Mouse (Mus musculus): ENCODE results near the gene Krtdap. TPM values are rescaled to one million over a fixed set of nuclear protein-coding genes. Genes with fewer than 3 reads are reported as not detected.
"Not testable (repeated sequence)": the region's sequence is repeated elsewhere in the genome, so short reads cannot be mapped to it uniquely, and the experiment has no call there.

Gene Krtdap
- total RNA-seq, 2 experiments from 2014 or later: not detected

GRCm38 (mm10) chr7:30832684-30833083 is 45.0 kb downstream of the Krtdap start:
- DNase-seq; intact Hi-C loops (cut with DNase I): not testable (repeated sequence)

- intact Hi-C loops (cut with DNase I): no loop called here
- no peak for DNase-seq
These were observed 49.6 kb downstream of the Krtdap start for GRCm38 (mm10) chr7:30837277-30837676.

GRCm38 (mm10) chr7:30840306-30840705 is 52.6 kb downstream of the Krtdap start:
- no peak for DNase-seq
- intact Hi-C loops (cut with DNase I): no loop called here

Other genes starting within 250 kb of the Krtdap start
- gene Hspb6, start 235.7 kb upstream of the Krtdap start, total RNA-seq (2021): 100 to 1,000 TPM; 425 to 488 TPM
- gene Proser3, start 235.6 kb upstream of the Krtdap start, total RNA-seq (2021): 1 to 10 TPM; 4.6 to 5.3 TPM
- gene Lin37, start 228.1 kb upstream of the Krtdap start, total RNA-seq (2021): 10 to 100 TPM; 14.4 to 16.4 TPM
- gene U2af1l4, start 224.6 kb upstream of the Krtdap start, total RNA-seq (2021): 10 to 100 TPM; 63.8 to 65.6 TPM
- gene Gm49396, start 224.6 kb upstream of the Krtdap start, total RNA-seq (2021): 1 to 10 TPM; 1.9 to 2.4 TPM
- 10 to 100 TPM; 66.3 to 67.3 TPM for gene Psenen, start 224.3 kb upstream of the Krtdap start, total RNA-seq (2021)
- gene Igflr1, start 222.5 kb upstream of the Krtdap start, total RNA-seq (2021): 1 to 10 TPM; 1.9 to 2.5 TPM
- gene Kmt2b, start 199.2 kb upstream of the Krtdap start, total RNA-seq (2021): 10 to 100 TPM; 22.6 to 26.9 TPM
- not detected for gene Zbtb32, start 189.0 kb upstream of the Krtdap start, total RNA-seq (2021)
- under 1 TPM; 0.34 to 0.38 TPM for gene Upk1a, start 175.0 kb upstream of the Krtdap start, total RNA-seq (2021)
- 1,000 to 10,000 TPM; 4,389 to 4,822 TPM for gene Cox6b1, start 161.7 kb upstream of the Krtdap start, total RNA-seq (2021)
- gene Etv2, start 152.0 kb upstream of the Krtdap start, total RNA-seq (2021): not detected
- 10 to 100 TPM; 49.1 to 53.1 TPM for gene Rbm42, start 137.6 kb upstream of the Krtdap start, total RNA-seq (2021)
- 1 to 10 TPM; 4.7 to 4.8 TPM for gene Haus5, start 122.9 kb upstream of the Krtdap start, total RNA-seq (2021)
- gene Pmis2, start 116.3 kb upstream of the Krtdap start, total RNA-seq (2021): under 1 TPM in 1 of 2 experiments, not detected in 1; 0.43 TPM
- not detected for gene 2200002J24Rik, start 89.0 kb upstream of the Krtdap start, total RNA-seq (2021)
- gene Atp4a, start 75.7 kb upstream of the Krtdap start, total RNA-seq (2021): under 1 TPM in 1 of 2 experiments, not detected in 1; 0.15 TPM
- 100 to 1,000 TPM; 238 to 243 TPM for gene Tmem147, start 58.4 kb upstream of the Krtdap start, total RNA-seq (2021)
- gene Gapdhs, start 44.2 kb upstream of the Krtdap start, total RNA-seq (2021): not detected
- 1 to 10 TPM; 4.3 to 5.5 TPM for gene Sbsn, start 36.4 kb upstream of the Krtdap start, total RNA-seq (2021)
- 1 to 10 TPM; 4.8 to 7.0 TPM for gene Dmkn, start 24.1 kb upstream of the Krtdap start, total RNA-seq (2021)
- gene Ffar2, start 35.9 kb downstream of the Krtdap start, total RNA-seq (2021): under 1 TPM; 0.34 to 0.74 TPM
- not detected for gene Ffar3, start 68.3 kb downstream of the Krtdap start, total RNA-seq (2021)
- gene Ffar1, start 73.7 kb downstream of the Krtdap start, total RNA-seq (2021): not detected
- under 1 TPM; 0.39 to 0.43 TPM for gene Cd22, start 92.4 kb downstream of the Krtdap start, total RNA-seq (2021)
- under 1 TPM; 0.15 to 0.22 TPM for gene Mag, start 127.0 kb downstream of the Krtdap start, total RNA-seq (2021)
- 1 to 10 TPM; 1.9 to 5.4 TPM for gene Hamp2, start 136.8 kb downstream of the Krtdap start, total RNA-seq (2021)
- 10 to 100 TPM in 1 of 2 experiments, 1 to 10 TPM in 1; 5.1 to 28.3 TPM for gene Hamp, start 156.1 kb downstream of the Krtdap start, total RNA-seq (2021)
- 100 to 1,000 TPM in 1 of 2 experiments, 10 to 100 TPM in 1; 90.2 to 103 TPM for gene Usf2, start 168.9 kb downstream of the Krtdap start, total RNA-seq (2021)
- gene Lsr, start 185.6 kb downstream of the Krtdap start, total RNA-seq (2021): 1 to 10 TPM; 4.2 to 5.0 TPM
- under 1 TPM in 1 of 2 experiments, not detected in 1; 0.60 TPM for gene Fam187b, start 185.9 kb downstream of the Krtdap start, total RNA-seq (2021)

Data from heart, postnatal 14 days (tissue).